Mouse (Mus musculus): ENCODE results near the gene Prkce. TPM values are rescaled to one million over a fixed set of nuclear protein-coding genes. Genes with fewer than 3 reads are reported as not detected.

Gene Prkce
- polyA plus RNA-seq, 1 experiment: 3.3 TPM

- Histone ChIP-seq H3K4me1 (ENCODE audit: control insufficient read depth, insufficient read depth, insufficient read length, low read length) (peaks cover 10% of the 10 kb centered on the region; the same call in 1 of the 2 replicates), H3K36me3 (ENCODE audit: control insufficient read depth, insufficient read depth, low read length) (no peaks in the 10 kb centered on the region), H3K4me3 (ENCODE audit: low read depth, low read length) (no peak overlapping the region), H3K27me3 (ENCODE audit: control insufficient read depth, insufficient read depth, low read length) (no peaks in the 10 kb centered on the region), H3K27ac (ENCODE audit: insufficient read depth, low read depth, low read length) (no peak overlapping the region)
- WGBS: 61% methylated on average over 4 of the region's 4 CpGs
- TF ChIP-seq POLR2A (IDR thresholded peaks at IDR 0.05; ENCODE audit: low read depth, low read length): no peak
Measured at GRCm38 (mm10) chr17:86271277-86271676, 103.7 kb downstream of the Prkce start.

- Histone ChIP-seq H3K4me3 (ENCODE audit: low read depth, low read length) (no peak overlapping the region), H3K4me1 (ENCODE audit: control insufficient read depth, insufficient read depth, insufficient read length, low read length) (peaks cover 25% of the 10 kb centered on the region), H3K27me3 (ENCODE audit: control insufficient read depth, insufficient read depth, low read length) (no peaks in the 10 kb centered on the region), H3K27ac (ENCODE audit: insufficient read depth, low read depth, low read length) (no peak overlapping the region), H3K36me3 (ENCODE audit: control insufficient read depth, insufficient read depth, low read length) (no peaks in the 10 kb centered on the region)
- no peak for TF ChIP-seq POLR2A (IDR thresholded peaks at IDR 0.05; ENCODE audit: low read depth, low read length)
- TF ChIP-seq CTCF (IDR thresholded peaks at IDR 0.05; ENCODE audit: extremely low read depth, insufficient read length, insufficient replicate concordance, low read depth, low read length): no peak
- 42% methylated on average over 6 of the region's 6 CpGs for WGBS
Measured at GRCm38 (mm10) chr17:86272961-86273360, 105.4 kb downstream of the Prkce start.

GRCm38 (mm10) chr17:86273566-86274349 is 106.2 kb downstream of the Prkce start:
- no peak overlapping the region for H3K27ac ChIP-seq (ENCODE audit: insufficient read depth, low read depth, low read length)
- no peak overlapping the region for H3K4me3 ChIP-seq (ENCODE audit: low read depth, low read length)
- TF ChIP-seq CTCF (IDR thresholded peaks at IDR 0.05; ENCODE audit: extremely low read depth, insufficient read length, insufficient replicate concordance, low read depth, low read length): no peak
- WGBS: 85% methylated on average over 9 of the region's 9 CpGs
- H3K36me3 ChIP-seq (ENCODE audit: control insufficient read depth, insufficient read depth, low read length): no peaks in the 10 kb centered on the region
- H3K27me3 ChIP-seq (ENCODE audit: control insufficient read depth, insufficient read depth, low read length): no peaks in the 10 kb centered on the region
- H3K4me1 ChIP-seq (ENCODE audit: control insufficient read depth, insufficient read depth, insufficient read length, low read length): peaks cover 33% of the 10 kb centered on the region

- H3K27me3 ChIP-seq (ENCODE audit: control insufficient read depth, insufficient read depth, low read length): no peaks in the 10 kb centered on the region
- H3K27ac ChIP-seq (ENCODE audit: insufficient read depth, low read depth, low read length): no peak overlapping the region
- no peak overlapping the region for H3K4me3 ChIP-seq (ENCODE audit: low read depth, low read length)
- TF ChIP-seq POLR2A (IDR thresholded peaks at IDR 0.05; ENCODE audit: low read depth, low read length) (no peak), CTCF (IDR thresholded peaks at IDR 0.05; ENCODE audit: extremely low read depth, insufficient read length, insufficient replicate concordance, low read depth, low read length) (no peak)
- no peaks in the 10 kb centered on the region for H3K36me3 ChIP-seq (ENCODE audit: control insufficient read depth, insufficient read depth, low read length)
- WGBS: 92% methylated on average over 7 of the region's 7 CpGs
- H3K4me1 ChIP-seq (ENCODE audit: control insufficient read depth, insufficient read depth, insufficient read length, low read length): peaks cover 33% of the 10 kb centered on the region
Measured at GRCm38 (mm10) chr17:86274350-86274744, 106.8 kb downstream of the Prkce start.

- peaks cover 40% of the 10 kb centered on the region for H3K4me1 ChIP-seq (ENCODE audit: control insufficient read depth, insufficient read depth, insufficient read length, low read length)
- no peak overlapping the region for H3K27ac ChIP-seq (ENCODE audit: insufficient read depth, low read depth, low read length)
- 38% methylated on average over 4 of the region's 4 CpGs for WGBS
- no peak for TF ChIP-seq POLR2A (IDR thresholded peaks at IDR 0.05; ENCODE audit: low read depth, low read length)
- TF ChIP-seq CTCF (IDR thresholded peaks at IDR 0.05; ENCODE audit: extremely low read depth, insufficient read length, insufficient replicate concordance, low read depth, low read length): no peak
- H3K4me3 ChIP-seq (ENCODE audit: low read depth, low read length): no peak overlapping the region
- H3K36me3 ChIP-seq (ENCODE audit: control insufficient read depth, insufficient read depth, low read length): no peaks in the 10 kb centered on the region
- no peaks in the 10 kb centered on the region for H3K27me3 ChIP-seq (ENCODE audit: control insufficient read depth, insufficient read depth, low read length)
Measured at GRCm38 (mm10) chr17:86276381-86276780, 108.8 kb downstream of the Prkce start.

GRCm38 (mm10) chr17:86277032-86277798 is 109.6 kb downstream of the Prkce start:
- Histone ChIP-seq H3K4me1 (ENCODE audit: control insufficient read depth, insufficient read depth, insufficient read length, low read length) (peaks cover 40% of the 10 kb centered on the region), H3K27ac (ENCODE audit: insufficient read depth, low read depth, low read length) (no peak overlapping the region), H3K27me3 (ENCODE audit: control insufficient read depth, insufficient read depth, low read length) (no peaks in the 10 kb centered on the region), H3K4me3 (ENCODE audit: low read depth, low read length) (no peak overlapping the region), H3K36me3 (ENCODE audit: control insufficient read depth, insufficient read depth, low read length) (no peaks in the 10 kb centered on the region)
- TF ChIP-seq CTCF (IDR thresholded peaks at IDR 0.05; ENCODE audit: extremely low read depth, insufficient read length, insufficient replicate concordance, low read depth, low read length) (no peak), POLR2A (IDR thresholded peaks at IDR 0.05; ENCODE audit: low read depth, low read length) (no peak)
- WGBS: 55% methylated on average over 8 of the region's 8 CpGs

GRCm38 (mm10) chr17:86277999-86278526 is 110.5 kb downstream of the Prkce start:
- WGBS: 31% methylated on average over 5 of the region's 5 CpGs
- no peak overlapping the region for H3K4me3 ChIP-seq (ENCODE audit: low read depth, low read length)
- H3K27me3 ChIP-seq (ENCODE audit: control insufficient read depth, insufficient read depth, low read length): no peaks in the 10 kb centered on the region
- H3K36me3 ChIP-seq (ENCODE audit: control insufficient read depth, insufficient read depth, low read length): no peaks in the 10 kb centered on the region
- TF ChIP-seq POLR2A (IDR thresholded peaks at IDR 0.05; ENCODE audit: low read depth, low read length): no peak
- peaks cover 39% of the 10 kb centered on the region for H3K4me1 ChIP-seq (ENCODE audit: control insufficient read depth, insufficient read depth, insufficient read length, low read length)
- no peak overlapping the region for H3K27ac ChIP-seq (ENCODE audit: insufficient read depth, low read depth, low read length)

All from small intestine, adult 2 months (tissue).